Mouse (Mus musculus) thymus, postnatal 0 days (tissue): ENCODE data around the gene Ptpn12. TPM values are rescaled to one million over a fixed set of nuclear protein-coding genes. Genes with fewer than 3 reads are reported as not detected.

Experiments
- DNase-seq: peaks from one replicate; pipeline ENCODE4 v3.0.0-alpha.2; 2015; ENCODE audit warnings: low spot score
- polyA plus RNA-seq: library from polyadenylated mRNA; unstranded; fragments of >200 nt; fragmentation: Nextera tagmentation; extraction: Ambion mirVana; gene quantifications from 2 replicates; pipeline ENCODE4 v1.2.1, GENCODE M21; 2015

The Ptpn12 gene
- 21.2 and 21.6 TPM in 2 replicates for polyA plus RNA-seq

DNA sequence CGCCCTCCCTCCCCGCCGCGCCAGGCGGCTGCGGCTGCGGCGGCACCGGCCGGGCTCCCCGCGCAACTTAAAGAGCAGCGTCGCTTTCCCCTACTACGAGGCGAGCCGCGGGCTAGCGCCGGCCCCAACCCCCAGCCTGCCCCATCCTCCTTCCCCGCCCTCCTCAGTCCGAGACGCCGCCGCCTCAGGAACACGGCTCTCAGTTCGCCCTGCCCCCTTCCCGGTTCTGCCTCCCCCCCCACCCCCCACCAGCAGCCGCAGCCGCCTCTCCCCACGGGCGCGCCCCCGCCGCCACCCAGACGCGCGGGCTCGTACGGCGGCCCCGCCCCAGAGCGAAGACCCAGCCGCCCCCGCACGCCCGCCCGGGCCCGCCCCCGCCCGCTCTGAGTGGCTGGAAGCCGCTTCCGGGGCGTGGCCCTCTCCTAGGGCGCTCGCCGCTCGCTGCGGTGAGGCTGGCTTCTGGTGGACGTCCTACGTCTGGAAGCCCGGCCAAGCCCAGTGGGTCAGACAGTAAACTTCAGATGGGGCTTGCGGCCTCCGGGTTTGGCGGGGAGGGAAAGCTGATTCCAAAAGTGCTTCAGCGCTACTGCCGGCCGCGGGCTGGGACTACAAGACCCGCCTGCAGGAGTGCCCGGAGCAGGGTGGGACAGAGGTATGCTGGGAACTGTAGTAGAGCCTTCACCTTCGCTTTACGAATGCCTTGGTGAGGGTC is at the start of gene Ptpn12:
TSS of gene Ptpn12 (minus strand) at position 92 of the 712 bp plus-strand sequence.
- peak; percentile 94 for DNase-seq

DNA sequence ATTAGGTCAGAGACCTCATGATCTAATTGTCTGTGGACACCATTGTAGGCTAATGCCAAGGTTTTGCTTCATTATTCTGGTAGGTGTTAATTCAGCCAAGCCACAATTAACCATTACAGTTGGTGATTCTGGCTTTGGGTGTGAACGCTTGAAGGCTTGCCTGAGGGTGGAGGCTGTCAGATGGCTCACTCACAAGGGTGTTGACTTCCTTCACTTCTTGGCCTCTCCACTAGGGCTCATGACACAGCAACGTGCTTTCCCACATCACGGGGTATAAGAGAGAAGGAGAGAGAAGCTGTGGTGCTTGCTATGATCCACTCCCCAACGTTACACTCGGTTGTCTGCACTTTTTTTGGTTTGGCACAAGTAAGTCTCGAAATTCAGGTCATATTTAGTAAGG is 35.5 kb upstream of the Ptpn12 start:
- DNase-seq: peak; percentile 3

DNA sequence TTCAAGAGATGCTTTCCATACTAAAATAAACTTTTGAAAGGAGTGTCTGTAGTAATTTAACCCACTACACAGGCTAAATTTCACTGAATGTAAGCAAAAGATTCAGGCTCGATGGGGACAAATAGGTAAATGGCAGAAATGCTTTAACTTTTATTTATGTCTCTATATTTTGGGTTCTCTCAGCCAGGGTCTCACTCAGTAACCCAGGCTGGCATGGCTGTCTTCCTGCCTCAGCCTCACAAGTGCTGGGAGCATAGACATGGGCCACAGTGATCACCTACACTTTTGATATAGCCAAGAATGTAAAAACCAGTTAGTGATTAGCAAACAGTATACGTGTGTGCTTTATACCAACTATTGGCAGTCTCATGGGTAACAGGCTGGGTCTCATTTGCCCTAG is 1.5 kb upstream of the Ptpn12 start:
- DNase-seq: no peak

DNA sequence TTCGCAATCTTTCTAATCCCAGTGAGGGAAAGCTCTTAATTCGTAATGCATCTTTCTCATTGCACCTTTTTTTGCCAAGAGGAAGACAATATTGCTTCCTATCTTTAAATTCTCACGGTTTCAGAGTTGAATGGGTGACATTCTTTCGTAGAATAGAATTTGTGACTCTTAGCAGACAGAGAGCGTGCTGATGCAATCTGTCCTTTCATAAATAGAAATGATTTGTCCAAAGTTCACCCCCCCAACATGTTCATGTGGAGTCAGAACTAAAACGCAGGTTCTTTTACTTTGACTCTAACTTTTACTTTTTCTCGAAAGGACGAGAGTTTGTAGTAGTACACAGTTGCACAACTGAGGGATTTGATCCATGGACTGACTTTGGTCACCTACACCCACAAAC is 884 bp upstream of the Ptpn12 start:
- no peak for DNase-seq

DNA sequence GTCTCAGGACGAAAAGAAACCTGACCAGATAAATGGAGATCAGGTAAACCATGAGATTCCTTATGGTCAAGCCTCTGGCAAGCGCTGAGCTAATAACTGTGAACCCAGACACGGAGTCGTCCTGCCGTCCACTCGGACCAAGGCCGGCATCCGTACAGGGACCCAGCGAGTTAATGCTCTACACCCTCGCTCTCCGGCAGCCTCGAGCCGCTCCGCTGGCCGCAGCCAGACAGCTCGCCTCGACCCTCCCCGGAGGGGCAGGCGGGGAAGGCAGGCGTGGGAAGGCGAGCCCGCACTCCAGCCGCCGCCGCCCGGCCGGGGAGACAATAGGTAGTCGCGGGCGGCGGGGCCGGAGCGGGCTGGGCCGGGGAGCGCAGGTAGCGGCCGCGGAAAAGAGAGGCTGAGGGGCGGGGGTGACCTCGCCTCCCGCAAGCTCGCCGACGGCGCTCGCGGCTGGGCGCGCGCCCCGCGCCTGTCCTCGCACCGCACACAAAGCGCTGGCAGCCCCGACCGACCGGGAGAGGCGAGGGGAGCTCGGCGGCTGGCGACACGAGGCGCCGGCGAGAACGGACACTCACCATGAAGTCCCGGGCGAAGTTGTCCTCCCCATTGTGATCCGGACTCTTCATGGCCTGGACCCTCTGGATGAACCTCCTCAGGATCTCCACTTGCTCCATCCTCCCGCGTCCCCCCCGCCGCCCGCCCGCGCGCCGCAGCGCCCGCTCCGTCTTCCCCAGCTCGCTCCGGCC is 466 bp downstream of the Ptpn12 start:
- DNase-seq: peak; percentile 40

DNA sequence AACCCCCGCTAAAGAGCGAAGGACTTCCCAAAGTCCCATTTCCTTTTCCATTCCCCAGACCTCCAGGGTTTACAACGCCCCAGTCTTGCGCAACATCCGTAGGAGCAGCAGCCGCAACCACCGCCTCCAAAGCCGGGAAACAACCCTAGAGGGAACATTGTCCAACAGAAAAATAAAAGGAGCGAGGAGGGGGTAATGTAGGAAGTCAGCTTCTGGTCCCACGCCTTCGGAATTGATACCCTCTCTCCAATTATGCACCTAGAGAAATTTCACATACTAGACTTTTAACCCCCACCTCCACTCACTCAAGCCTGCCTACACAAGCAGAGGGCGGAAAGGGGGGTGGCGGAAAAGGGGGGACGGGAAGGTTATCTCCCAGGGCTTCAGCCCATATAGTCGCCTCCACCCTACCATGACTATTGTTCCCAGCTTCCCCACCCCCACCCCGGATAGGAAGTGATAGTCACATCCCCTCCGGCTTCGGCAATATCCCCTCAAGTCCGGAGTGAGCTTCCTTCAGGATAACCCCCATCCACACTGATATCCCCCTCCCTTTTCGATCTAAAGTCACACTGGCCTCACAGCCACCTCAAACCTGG is 1.1 kb downstream of the Ptpn12 start:
- peak; percentile 17 for DNase-seq

DNA sequence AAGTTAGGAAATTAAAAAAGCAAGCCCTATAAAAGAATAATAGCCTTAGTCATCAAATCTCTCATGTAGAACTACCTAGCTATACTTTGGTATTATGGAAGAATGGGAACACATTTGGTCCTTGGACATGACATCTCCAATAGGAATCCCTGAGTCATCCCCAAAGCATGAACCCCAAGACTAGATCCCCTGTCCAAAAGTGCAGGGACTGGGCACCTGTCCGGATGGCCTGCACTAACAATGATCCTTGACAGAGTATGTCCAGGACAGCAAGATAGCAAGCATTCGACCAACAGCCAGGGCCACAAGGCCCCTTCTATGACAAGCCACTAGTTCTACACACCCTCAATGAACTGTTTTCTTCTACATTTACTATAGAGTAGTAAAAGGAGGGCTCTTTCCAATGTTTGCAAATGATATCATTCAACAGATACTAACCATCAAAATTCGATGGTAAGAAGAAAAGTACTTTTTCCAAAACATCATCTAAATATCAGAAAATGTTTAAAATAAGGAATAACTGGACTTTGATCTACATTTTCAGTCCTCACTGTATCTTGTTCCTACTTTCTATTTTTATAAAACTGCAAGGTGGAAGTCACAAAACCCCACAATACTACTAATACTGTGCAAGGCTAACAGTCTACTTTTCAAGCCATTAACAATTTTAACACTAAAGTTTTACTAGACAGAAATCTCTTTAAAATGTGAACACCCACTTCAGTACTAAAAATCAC is 2.0 kb downstream of the Ptpn12 start:
- DNase-seq: no peak

DNA sequence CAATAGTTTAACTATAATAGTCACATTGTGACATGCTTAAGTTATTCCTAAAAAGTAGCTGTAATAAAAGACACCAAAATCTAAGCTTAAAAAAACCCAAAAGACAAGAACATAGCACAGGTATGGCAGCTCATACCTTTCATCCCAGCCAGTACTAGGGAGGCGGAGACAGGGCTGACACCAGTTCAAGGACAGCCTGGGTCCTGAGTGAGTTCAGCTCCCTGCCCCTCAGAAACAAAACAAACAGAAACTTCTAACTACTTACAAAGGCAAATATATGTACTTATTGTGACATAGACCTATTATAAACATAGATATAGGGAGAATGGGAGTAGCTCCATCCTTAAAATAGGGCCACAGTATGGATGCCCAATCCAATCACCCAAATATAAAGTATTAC is 3.2 kb downstream of the Ptpn12 start:
- DNase-seq: no peak

DNA sequence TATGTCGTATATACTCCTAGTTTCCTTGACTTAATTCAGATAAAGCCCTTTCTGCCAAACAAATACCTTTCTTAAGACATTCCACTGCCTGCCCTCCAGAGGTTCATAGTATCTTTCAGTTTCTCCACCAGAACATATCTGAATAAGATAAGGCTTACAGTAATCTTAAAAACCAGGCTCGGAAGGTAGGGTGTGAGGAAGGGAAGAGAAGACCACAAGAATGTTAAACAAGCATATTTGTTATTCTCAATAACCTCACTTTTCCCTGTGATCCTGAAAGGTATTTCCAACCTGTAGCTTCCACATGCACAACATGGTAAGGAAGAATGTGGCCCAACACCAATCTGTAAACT is 5.0 kb downstream of the Ptpn12 start:
- DNase-seq: no peak

DNA sequence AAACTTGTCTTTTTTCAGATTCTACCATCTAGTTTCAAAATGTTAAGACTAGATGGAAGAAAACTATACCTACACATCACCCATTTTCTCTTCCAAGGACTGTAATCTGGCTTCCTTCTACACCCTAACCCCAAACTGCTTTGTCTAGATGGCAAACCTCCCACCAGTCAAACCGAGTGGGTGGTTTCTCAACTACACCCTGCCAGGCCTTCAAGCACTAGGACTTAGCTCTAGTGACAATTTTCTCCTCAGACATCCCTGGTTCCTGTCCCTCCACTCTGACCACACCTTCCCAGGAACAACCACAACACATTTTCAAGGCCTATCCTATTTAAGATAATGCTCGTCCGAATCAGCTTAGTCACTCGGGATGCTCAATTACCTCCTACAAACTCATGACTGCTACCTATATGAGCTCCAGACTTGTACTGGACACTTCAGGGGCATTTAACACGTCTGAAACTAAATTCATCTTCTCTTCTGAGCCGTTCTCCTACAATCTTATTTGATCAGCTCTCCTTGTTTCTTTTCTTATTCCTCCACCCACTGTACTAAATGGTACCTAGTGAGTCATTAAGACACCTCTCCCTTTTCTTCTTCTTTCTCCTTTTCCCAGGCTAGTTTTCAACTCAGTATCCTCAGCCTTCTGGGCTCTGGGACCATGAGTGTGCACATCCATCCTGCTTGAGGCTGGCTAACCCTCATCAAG is 5.5 kb downstream of the Ptpn12 start:
- no peak for DNase-seq

DNA sequence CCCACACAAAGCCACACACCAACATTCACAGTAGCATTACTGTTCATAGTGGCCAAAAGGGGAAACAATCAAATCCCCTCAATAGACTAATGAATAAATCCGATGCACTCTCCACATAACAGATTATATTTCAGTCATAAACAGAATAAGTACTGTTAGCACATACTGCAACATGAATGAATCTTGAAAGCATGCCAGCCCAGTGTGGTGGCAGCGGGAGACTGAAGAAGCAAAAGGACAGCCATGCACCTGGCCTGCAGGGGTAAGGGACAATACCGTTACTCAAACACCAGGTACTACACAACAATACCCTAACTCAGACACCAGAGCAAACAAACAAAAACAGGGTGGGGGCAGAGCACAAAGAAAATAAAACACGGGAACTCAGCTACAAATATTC is 6.7 kb downstream of the Ptpn12 start:
- DNase-seq: no peak

DNA sequence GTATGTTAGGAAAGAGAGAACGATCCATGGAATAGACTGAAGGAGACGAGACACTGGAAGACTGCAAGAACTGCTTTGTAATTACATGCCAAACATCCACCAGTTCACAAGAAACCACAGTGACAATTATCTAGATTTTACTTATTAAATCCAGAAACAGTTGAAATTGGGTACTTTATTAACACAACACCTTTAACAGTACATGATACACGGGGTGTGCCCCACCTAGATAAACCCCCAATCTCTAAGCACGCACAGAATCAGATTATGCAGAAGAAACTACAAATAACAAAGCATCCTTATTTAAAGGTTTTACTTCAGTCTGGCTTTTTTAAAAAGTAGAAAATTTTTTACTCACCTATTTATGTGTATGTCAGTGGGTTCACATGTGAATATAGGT is 8.6 kb downstream of the Ptpn12 start:
- no peak for DNase-seq

DNA sequence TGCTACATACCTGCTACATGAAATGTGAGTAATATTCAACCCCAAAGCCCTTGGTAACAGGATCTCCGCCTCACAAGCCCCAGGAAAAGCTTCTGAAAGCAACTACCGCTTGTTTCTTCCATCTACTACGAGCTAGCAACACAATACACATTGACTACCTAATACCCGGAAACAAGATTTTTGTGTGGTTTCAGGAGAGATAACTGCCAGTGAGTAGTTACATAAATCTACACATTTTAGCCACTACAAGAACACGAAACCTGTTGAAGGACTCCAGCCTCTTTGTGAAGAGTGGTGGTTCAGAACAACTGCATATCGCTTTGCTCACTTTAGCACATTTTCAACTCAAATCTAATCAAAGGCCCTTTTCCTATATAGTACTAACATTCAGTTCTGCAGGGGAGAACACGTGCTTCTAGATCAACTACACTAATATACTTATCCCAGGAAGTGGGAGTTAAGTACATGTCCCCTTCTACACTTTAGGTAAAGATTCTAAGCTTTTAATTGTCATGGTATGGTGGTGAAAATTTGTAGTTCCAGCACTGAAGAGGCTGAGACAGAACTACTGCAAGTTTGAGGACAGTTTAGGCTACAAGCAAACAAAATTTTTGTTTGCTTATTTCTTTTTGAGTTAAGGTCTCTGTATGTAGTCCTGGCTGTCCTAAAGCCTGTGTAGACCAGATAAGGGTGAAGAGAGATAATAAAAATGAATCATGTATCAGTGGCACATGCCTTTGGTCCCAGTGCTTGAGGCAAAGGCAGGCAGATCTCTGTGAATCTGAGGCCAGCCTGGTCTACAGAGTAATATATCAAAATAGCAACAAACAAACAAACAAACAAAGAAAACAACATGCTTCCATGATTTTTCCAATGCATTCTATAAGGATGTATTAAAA is 9.3 kb downstream of the Ptpn12 start:
- DNase-seq: peak; percentile 14

DNA sequence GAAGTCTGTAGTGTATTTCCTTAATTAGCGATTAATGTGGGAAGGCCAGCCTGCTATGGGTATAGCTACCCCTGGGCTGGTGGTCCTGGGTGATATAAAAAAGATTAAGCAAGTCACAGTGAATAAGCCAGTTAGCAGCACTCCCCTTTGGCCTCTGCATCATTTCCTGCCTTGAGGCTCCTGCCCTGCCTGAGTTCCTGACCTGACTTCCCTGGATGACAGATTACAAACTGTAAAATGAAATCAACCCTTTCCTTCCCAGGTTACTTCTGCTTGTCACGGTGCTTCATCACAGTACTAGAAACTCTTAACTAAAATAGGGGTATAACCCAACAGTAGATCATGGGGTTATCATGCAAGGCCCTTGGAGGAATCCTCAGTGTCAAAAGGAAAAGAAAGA is 10.2 kb downstream of the Ptpn12 start:
- DNase-seq: no peak

DNA sequence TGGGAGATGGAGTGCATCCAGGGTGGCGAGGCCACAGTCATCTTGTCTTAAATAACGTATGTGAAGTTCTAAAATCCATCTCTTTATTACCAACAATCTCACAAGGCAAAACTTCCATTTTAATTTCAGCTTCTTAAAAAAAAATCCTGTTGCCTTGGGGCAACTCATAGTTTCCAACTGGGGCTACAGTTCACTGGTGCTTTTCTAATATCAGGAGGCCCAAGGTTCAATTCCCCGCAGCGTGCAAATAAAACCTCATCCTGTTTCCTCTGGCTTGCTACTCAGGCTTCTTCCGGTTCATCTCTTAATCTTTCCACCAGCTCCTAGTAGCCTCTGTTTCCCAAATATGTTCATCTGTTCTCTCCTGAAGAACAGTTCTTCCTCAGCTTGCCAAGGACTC is 17.6 kb downstream of the Ptpn12 start:
- no peak for DNase-seq

DNA sequence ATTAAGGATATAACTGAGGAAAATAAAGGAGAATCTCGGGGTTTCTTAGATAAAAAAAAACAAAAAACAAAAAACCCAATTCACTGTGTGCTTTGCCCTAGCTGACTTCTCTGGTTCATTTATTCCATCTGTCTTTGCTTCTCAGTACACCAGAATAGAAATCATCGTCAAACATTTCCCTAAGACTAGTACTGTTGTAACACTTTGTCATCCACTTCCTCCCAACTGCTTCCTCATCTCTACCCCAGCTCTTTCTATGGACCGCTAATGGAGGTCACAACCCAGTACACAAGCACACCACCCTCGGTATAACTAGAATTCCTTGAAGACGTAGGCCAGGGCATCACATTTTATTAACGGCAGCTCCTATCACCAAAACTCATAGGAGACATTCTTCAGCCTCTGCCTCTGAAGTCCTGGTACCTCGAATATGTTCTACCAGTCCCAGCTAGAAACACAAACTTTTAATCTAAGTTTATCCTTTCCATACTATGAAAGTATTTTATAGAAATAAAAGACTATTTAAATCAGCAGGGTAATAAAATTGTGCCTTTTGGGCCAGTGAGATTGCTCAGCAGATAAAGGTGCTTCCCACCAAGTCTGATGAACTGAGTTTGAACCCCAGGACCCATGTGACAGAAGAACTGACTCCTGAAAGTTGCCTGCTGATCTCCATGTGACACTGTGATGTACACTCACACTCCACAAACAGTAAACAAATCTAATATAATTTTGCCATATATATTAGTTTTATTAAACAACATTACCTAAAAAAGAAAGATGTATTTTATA is 19.8 kb downstream of the Ptpn12 start:
- DNase-seq: no peak

DNA sequence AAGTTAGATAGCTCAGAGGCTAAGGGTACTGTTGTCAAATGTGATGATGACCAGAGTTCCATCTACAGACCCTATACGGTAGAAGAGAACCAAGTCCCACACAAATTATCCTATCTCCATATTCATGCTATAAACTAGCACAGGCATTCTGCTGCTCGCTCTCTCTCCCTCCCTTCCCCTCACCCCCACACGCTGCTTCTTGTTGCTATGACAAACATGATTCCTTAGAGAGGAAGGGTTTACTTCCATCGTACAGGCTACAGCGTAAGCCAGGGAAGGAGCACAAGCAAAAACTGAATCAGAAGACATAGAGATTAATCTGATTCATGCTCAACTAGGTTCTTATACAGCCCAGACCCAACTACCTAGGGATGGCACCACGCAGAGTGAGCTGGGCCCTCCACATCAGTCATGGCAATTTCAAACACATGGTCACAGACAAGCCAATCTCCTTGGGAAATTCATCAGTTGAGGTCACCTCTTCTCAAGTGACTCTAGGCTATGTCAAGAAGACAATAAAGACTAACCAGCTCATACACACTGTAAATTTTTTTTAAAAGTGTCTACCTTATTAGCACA is 21.2 kb downstream of the Ptpn12 start:
- DNase-seq: no peak

DNA sequence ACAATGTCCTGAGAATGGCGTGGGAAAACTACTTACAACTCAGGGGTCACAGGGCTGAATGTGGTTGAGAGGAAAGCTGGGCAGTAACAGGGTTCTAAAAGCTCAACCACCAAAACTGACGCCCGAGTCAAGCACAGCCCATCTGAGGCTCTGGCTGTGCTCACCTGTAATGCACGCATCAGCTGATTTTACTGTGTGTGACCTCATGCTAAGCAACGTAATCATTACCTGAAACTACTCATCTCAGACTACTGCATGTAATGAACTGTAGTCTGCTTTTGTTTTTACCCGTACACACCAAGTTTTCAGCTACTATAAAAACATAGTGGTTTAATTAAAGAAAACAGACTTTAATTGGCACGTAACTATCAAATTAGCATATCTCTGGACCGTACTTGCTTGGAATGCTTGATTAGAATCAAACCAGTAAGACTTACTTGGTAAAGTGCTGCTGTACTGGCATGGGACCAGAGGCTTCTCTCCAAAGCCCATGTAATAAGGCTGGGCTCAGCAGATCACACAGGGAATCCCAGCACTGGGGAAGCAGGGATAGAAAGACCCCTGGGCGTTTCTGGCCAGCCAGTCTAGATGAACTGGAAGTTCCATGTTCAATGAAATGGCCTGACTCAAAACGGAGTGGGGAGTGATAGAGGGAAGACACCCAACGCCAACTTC is 22.2 kb downstream of the Ptpn12 start:
- no peak for DNase-seq
